In genomic region chr3:45523281-45523680, GRCm38 (mm10) we compare ENCODE assay signal across 28 mouse cellular contexts.
"Had no signal": no experiment of that assay in that cellular context is flagged by ENCODE, and none has a peak within 500 bp of the region (broad histone marks: within the 10 kb centered on the region; RNA-seq: fewer than 3 reads in every experiment).

No protein-coding gene starts in this region.

- H3K9me3 ChIP-seq: embryonic facial prominence, embryonic 10.5 days; embryonic facial prominence, embryonic 12.5 days; embryonic facial prominence, embryonic 13.5 days; embryonic facial prominence, embryonic 15.5 days; forebrain, embryonic 10.5 days; forebrain, embryonic 12.5 days; forebrain, embryonic 13.5 days; forebrain, embryonic 15.5 days had no signal

- H3K9ac ChIP-seq: embryonic facial prominence, embryonic 12.5 days; embryonic facial prominence, embryonic 13.5 days; embryonic facial prominence, embryonic 15.5 days; forebrain, embryonic 12.5 days; forebrain, embryonic 13.5 days; forebrain, embryonic 15.5 days; forebrain, postnatal 0 days had no signal

- ATAC-seq: forebrain, embryonic 13.5 days; forebrain, embryonic 14.5 days; forebrain, embryonic 15.5 days; forebrain, embryonic 16.5 days; forebrain, postnatal 0 days had no signal

- H3K4me2 ChIP-seq: embryonic facial prominence, embryonic 12.5 days; embryonic facial prominence, embryonic 13.5 days; embryonic facial prominence, embryonic 15.5 days; forebrain, embryonic 12.5 days; forebrain, embryonic 13.5 days; forebrain, embryonic 15.5 days had no signal

- H3K27ac ChIP-seq: embryonic facial prominence, embryonic 10.5 days; embryonic facial prominence, embryonic 12.5 days; embryonic facial prominence, embryonic 13.5 days; embryonic facial prominence, embryonic 15.5 days; forebrain, embryonic 10.5 days; forebrain, embryonic 12.5 days; forebrain, embryonic 13.5 days; forebrain, embryonic 15.5 days; gastrocnemius, adult 2 months had no signal

- H3K36me3 ChIP-seq: embryonic facial prominence, embryonic 10.5 days; embryonic facial prominence, embryonic 12.5 days; embryonic facial prominence, embryonic 13.5 days; embryonic facial prominence, embryonic 15.5 days; forebrain, embryonic 10.5 days; forebrain, embryonic 12.5 days; forebrain, embryonic 15.5 days had no signal

- H3K4me3 ChIP-seq: embryonic facial prominence, embryonic 10.5 days; embryonic facial prominence, embryonic 12.5 days; embryonic facial prominence, embryonic 13.5 days; embryonic facial prominence, embryonic 15.5 days; erythroblast, embryonic 14.5 days; forebrain, embryonic 10.5 days; forebrain, embryonic 12.5 days; forebrain, embryonic 13.5 days; forebrain, embryonic 15.5 days; gastrocnemius, adult 2 months had no signal

- H3K27me3 ChIP-seq: embryonic facial prominence, embryonic 12.5 days; embryonic facial prominence, embryonic 13.5 days; embryonic facial prominence, embryonic 15.5 days; forebrain, embryonic 12.5 days; forebrain, embryonic 13.5 days; forebrain, embryonic 15.5 days had no signal

- H3K4me1 ChIP-seq: embryonic facial prominence, embryonic 10.5 days; embryonic facial prominence, embryonic 12.5 days; embryonic facial prominence, embryonic 13.5 days; embryonic facial prominence, embryonic 15.5 days; forebrain, embryonic 10.5 days; forebrain, embryonic 12.5 days; forebrain, embryonic 13.5 days; forebrain, embryonic 15.5 days had no signal

- DNase-seq: cerebellum, adult 18-20 months; cerebellum, adult 2 months; cerebellum, adult 8-10 months; cerebellum, adult 9-10 months; cerebellum, adult 9-11 months; cerebellum, postnatal 10 days; cerebellum, postnatal 25 days; cerebellum, postnatal 36 days; embryo, embryonic 11 days; forebrain, postnatal 0 days; gastrocnemius, adult 2 months; gastrocnemius, postnatal 10 days; gastrocnemius, postnatal 14 days; gastrocnemius, postnatal 25 days; gastrocnemius, postnatal 36 days; heart, adult 11 months; heart, adult 18-20 months had no signal
